Comparison of ENCODE assay signal across 12 mouse cellular contexts in the genomic region with DNA sequence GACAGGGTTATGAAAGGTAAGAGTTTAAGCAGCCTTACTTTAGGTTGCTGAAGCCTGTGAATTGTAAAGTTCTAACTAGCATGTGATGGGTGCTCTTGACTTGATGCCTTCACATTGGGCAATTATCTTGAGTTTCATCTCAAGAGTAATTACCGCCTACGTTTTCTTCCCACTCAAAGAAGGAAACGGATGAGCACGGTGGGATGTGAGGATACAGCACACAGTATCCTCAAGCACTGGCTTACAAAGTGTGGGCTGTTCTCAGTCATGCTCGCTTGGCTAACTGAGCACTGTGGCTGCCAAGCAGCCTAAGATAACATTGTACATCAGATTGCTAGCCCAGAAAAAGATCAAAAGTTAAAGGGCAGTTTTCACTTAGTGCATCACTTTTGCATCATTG.
"Had no signal": no experiment of that assay in that cellular context is flagged by ENCODE, and none has a peak within 500 bp of the region (broad histone marks: within the 10 kb centered on the region; RNA-seq: fewer than 3 reads in every experiment).

No protein-coding gene starts in this region.

- DNase-seq: kidney, adult 11 months; kidney, adult 8-10 months; kidney, postnatal 10 days; kidney, postnatal 36 days; layer of hippocampus, postnatal 36 days; liver, postnatal 0 days; lung, postnatal 10 days; lung, postnatal 36 days; retina, postnatal 1 day; thymus, adult 2 months; thymus, postnatal 14 days; thymus, postnatal 4 days had no signal
